Mouse (Mus musculus): ENCODE measurements around the gene B4galnt1.

GRCm38 (mm10) chr10:127166404-127166715, 1.3 kb downstream of the B4galnt1 start:
- TF ChIP-seq CTCF (IDR thresholded peaks at IDR 0.05; ENCODE audit: borderline replicate concordance, control insufficient read depth, extremely low read depth, insufficient read depth, low read length, poor library complexity) = no peak
- TF ChIP-seq POLR2A (IDR thresholded peaks at IDR 0.05; ENCODE audit: control insufficient read depth, extremely low read depth, insufficient read depth, low read length, poor library complexity) = no peak

Data from thymus, adult 2 months (tissue).